Mouse (Mus musculus) splenic B cell, adult 2 months (primary cell): ENCODE measurements around the gene 1520401A03Rik.

ENCODE experiments used
- DNase-seq: peaks from one replicate; pipeline ENCODE4 v3.0.0-alpha.2; 2011; ENCODE audit warnings: low read depth, low spot score
- H3K27me3 ChIP-seq: 2 replicates; pipeline ENCODE4 v1.6.1; 2012; ENCODE audit warnings: mild to moderate bottlenecking, low read length, moderate library complexity, mixed read lengths; ENCODE audit not compliant: control insufficient read depth, poor library complexity, insufficient read depth, severe bottlenecking
- H3K36me3 ChIP-seq: 2 replicates; pipeline ENCODE4 v1.6.1; 2012; ENCODE audit warnings: mild to moderate bottlenecking, low read length, moderate library complexity, mixed read lengths; ENCODE audit not compliant: control insufficient read depth, poor library complexity, insufficient read depth, severe bottlenecking

The 1520401A03Rik gene

GRCm38 (mm10) chr17:23737493-23738445 is 15.2 kb upstream of the 1520401A03Rik start:
- Histone ChIP-seq H3K36me3 (no peaks in the 10 kb centered on the region), H3K27me3 (no peaks in the 10 kb centered on the region)
- DNase-seq = no peak

DNA sequence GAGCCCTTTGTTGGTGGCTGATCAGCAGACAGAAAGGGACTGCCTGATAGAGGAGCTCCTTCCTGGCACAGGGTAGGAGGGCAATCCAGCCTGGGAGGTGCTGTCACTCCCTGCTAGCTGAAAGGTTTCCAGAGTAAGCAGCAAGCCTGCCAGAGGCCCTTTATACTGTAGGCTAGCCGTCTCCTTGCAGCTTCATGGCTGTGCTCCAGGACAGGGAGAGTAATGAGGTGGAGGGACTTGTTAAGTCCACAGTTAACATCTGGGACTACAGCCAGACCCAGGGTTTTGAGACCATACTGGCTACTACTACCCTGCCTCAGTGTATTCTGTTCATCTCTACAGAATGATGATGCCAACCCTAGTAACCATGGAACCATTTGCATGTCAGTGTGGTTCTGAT is 11.8 kb upstream of the 1520401A03Rik start:
- H3K27me3 ChIP-seq = peaks cover 1% of the 10 kb centered on the region; the same call in 1 of the 2 replicates
- no peak for DNase-seq
- H3K36me3 ChIP-seq = peaks cover 1% of the 10 kb centered on the region

DNA sequence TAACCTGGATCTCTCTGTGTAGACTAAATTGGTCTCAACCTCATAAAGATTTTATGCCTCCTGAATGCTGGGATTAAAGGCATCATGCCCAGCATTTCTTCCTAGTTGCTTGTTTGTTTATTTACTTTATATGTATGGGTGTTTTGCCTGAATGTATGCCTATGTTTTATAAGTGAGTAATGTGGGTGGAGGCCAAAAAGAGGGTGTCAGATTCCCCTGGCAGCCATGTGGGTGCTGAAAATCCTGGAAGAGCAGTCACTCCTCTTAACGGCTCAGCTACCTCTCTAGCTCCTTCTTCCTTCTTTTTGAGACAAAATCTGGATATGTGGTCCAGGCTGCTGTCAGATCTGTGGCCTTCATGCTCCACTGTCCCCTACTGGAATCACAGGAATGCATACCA is 7.9 kb upstream of the 1520401A03Rik start:
- peaks cover 1% of the 10 kb centered on the region; the same call in 1 of the 2 replicates for H3K27me3 ChIP-seq
- H3K36me3 ChIP-seq = peaks cover 1% of the 10 kb centered on the region
- DNase-seq = no peak

DNA sequence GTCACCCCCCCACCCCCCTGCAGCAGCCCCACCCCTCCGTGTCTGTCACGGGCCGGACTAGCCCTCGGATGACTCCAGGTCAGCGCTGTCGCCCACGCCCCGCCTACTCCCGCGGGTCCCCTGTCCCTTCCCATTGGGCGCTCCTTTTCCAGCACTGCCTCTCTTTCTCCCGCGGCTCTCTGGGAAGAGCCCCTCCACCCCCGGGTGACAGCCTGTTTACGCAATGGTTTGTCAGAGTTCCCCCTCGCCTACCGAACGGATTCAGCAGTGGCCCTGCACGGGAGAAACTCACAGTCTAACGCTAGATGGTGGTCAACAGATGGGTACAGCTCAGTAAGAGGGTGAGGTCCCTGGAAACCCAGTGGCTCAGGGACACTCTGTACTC is 4.2 kb upstream of the 1520401A03Rik start:
- DNase-seq = peak; percentile 50
- H3K36me3 ChIP-seq = peaks cover 1% of the 10 kb centered on the region
- H3K27me3 ChIP-seq = peaks cover 1% of the 10 kb centered on the region; the same call in 1 of the 2 replicates

DNA sequence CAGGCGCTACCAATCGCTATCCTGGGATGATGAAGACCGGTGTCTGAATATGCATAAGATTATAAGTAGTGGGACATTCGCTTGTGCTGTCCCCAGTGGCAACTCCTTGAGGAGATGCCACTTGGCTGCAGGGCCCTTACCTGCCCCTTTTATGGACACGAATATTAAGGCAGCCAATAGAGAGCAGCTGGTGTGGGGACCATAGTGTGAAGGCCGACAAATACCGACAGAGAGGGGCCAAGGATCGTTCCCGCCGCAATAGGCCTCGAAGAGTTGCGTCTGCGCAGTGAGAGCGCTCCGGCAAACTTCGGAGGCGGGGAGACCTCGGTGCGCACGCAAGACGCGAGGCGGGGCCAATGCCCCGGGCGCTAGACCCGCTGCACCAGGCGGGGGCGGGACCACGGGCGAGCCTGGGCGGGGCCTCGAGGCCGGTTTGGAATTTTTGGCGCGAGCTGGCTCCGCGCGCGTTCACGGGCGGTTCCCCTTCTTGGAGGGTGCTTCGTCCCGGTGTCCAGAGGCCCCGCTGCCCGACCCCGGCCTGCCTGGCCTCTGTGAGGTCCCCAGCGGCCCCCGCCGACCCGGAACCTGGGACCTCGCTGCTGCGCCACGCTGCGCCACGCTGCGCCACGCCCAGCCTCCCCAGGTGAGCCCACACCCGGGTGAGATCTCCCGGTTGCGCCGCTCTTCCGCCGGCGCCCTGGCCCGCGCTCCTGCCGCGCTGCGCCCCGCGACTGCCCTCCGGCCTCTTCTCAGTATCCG is 3.6 kb upstream of the 1520401A03Rik start, which contains the start of gene Pkmyt1:
Gene Pkmyt1 (plus strand): TSS at position 338 of the 759 bp plus-strand sequence.
- no peaks in the 10 kb centered on the region; the same call in 1 of the 2 replicates for H3K36me3 ChIP-seq
- no peaks in the 10 kb centered on the region for H3K27me3 ChIP-seq
- DNase-seq = peak; percentile 95

- DNase-seq = no peak
- Histone ChIP-seq H3K36me3 (no peaks in the 10 kb centered on the region; the same call in 1 of the 2 replicates), H3K27me3 (no peaks in the 10 kb centered on the region)
Observed at GRCm38 (mm10) chr17:23725477-23725876, 2.9 kb upstream of the 1520401A03Rik start.

- no peaks in the 10 kb centered on the region; the same call in 1 of the 2 replicates for H3K36me3 ChIP-seq
- H3K27me3 ChIP-seq = no peaks in the 10 kb centered on the region
- no peak for DNase-seq
Observed at GRCm38 (mm10) chr17:23721886-23722285, 697 bp downstream of the 1520401A03Rik start.

DNA sequence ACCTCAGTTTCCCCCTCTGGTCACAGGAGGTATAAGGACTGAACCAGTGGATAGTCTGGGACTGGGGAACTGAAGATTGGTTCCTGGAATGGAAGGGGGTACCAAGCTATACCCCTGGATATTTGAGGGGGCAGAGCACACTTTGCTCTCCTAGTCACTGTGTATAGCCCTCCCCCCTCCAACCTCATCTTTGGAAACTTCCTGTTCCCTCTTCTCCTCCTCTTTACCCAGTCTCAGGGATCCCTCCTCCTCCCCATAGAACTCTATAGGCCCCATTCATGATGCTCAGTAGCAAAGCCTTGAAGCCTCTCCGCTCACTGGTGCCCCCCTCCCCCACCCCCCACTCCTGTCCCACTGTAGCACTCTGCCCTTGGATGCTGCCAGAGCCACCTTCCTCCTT is 3.1 kb downstream of the 1520401A03Rik start:
- H3K27me3 ChIP-seq = no peaks in the 10 kb centered on the region
- H3K36me3 ChIP-seq = no peaks in the 10 kb centered on the region; the same call in 1 of the 2 replicates
- DNase-seq = no peak

DNA sequence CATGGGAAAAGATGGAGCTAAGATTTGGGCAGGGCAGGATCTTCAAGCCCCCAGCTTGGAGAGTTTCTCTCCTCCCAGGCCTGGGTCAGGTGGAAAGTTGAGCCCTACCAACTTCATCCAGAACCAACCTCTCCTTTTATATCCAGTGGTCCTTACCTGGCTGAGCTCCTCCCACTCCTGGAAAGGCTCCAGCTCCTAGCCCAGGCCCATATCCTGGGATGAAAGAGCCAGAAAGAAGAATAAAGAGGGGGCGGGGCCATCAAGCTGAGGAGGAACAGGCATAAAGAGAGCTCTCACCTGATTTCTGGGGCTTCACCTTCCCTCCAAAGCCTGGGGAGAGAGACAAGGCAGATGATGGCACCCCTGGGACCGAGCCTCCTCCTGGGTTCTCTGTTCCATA is 5.6 kb downstream of the 1520401A03Rik start:
- H3K36me3 ChIP-seq = no peaks in the 10 kb centered on the region
- DNase-seq = no peak
- H3K27me3 ChIP-seq = no peaks in the 10 kb centered on the region

GRCm38 (mm10) chr17:23706212-23706611 is 16.4 kb downstream of the 1520401A03Rik start:
- Histone ChIP-seq H3K27me3 (no peaks in the 10 kb centered on the region), H3K36me3 (no peaks in the 10 kb centered on the region)
- DNase-seq = peak; percentile 85

- no peak for DNase-seq
- no peaks in the 10 kb centered on the region for H3K27me3 ChIP-seq
- no peaks in the 10 kb centered on the region for H3K36me3 ChIP-seq
Observed at GRCm38 (mm10) chr17:23705525-23706104, 17.0 kb downstream of the 1520401A03Rik start.

GRCm38 (mm10) chr17:23704741-23705140 is 17.8 kb downstream of the 1520401A03Rik start:
- DNase-seq = no peak
- Histone ChIP-seq H3K36me3 (no peaks in the 10 kb centered on the region), H3K27me3 (no peaks in the 10 kb centered on the region)

GRCm38 (mm10) chr17:23703301-23703700 is 19.3 kb downstream of the 1520401A03Rik start:
- Histone ChIP-seq H3K36me3 (no peaks in the 10 kb centered on the region), H3K27me3 (no peaks in the 10 kb centered on the region)
- DNase-seq = no peak

DNA sequence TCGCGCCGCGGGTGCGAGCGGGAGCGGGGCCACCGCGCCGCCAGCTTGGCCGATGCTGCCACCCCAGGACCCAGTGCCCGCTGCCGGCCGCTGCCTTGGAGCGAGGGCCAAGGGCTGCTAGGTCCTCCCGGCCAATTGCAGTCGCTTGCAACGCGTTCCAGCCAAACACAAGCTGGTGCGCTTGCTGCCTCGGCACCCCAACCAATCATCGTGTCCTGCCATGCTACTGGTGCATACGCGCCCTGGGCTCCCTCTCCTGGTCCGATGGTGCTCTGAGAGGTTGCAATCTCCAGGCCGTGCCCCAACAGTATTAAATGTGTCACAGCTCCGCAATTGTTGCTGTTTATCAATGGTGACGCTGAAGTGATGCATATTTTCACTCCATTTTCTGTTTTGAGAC is 22.5 kb downstream of the 1520401A03Rik start:
- DNase-seq = peak; percentile 83
- no peaks in the 10 kb centered on the region for H3K27me3 ChIP-seq

More for the DNA sequence above, 22.5 kb downstream of the 1520401A03Rik start:
- H3K36me3 ChIP-seq = no peaks in the 10 kb centered on the region
